In the genomic region with DNA sequence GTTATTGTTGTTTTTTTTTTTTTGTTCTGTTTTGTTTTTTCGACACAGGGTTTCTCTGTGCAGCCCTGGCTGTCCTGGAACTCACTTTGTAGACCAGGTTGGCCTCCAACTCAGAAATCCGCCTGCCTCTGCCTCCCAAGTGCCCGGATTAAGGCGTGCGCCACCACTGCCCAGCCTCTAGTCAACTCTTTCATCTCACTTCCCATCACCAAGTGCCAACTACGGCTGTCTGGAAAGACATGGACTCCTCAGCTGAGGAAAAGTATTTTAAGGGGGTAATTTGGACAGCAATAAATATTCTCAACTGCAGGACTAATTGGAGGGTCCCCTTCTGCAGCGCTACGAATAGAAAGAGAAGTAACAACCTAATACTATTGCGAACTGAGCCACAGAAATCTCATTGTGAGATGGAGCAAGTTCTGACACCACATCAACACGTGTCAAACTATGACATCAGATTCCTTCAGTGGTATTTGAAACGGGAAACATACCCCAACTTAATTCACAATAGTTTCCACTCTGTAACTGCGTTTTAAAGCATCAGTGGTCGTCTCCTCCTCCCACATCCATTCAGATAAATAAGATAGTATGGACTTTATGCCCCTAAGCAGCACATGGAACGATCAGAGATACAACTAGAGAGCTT, we compare ENCODE assay signal across 8 mouse cellular contexts. TPM values are rescaled to one million over a fixed set of nuclear protein-coding genes. Genes with fewer than 3 reads are reported as not detected.
DNase-seq lines count a peak whose midpoint lies in the region; ATAC-seq and TF ChIP-seq lines count a peak whose summit lies in the region.

No protein-coding gene starts in this region.

- H3K9ac ChIP-seq in heart, embryonic 12.5 days, result peak overlapping the region; percentile 96
- peak overlapping the region; percentile 90 for H3K9ac ChIP-seq in hindbrain, embryonic 11.5 days (ENCODE audit: low read depth, low read length)
- H3K9ac ChIP-seq in midbrain, embryonic 11.5 days (ENCODE audit: low read length), result peak overlapping the region; percentile 97

- peak overlapping the region; percentile 84 for H3K4me3 ChIP-seq in heart, embryonic 12.5 days
- H3K4me3 ChIP-seq in G1E (ENCODE audit: low read depth, low read length), result peak overlapping the region; percentile 97
- H3K4me3 ChIP-seq in hindbrain, embryonic 11.5 days (ENCODE audit: low read depth, low read length), result peak overlapping the region; percentile 93
- H3K4me3 ChIP-seq in midbrain, embryonic 11.5 days (ENCODE audit: low read depth, low read length), result peak overlapping the region; percentile 99

- no peak for DNase-seq in heart, adult 18-20 months
- DNase-seq in G1E (ENCODE audit: low spot score) (peak; percentile 10), adipocyte (ENCODE audit: low spot score) (no peak)
- DNase-seq in hindbrain, embryonic 11.5 days (ENCODE audit: low spot score), result no peak
- DNase-seq in midbrain, embryonic 11.5 days (ENCODE audit: low spot score, missing footprints), result peak; percentile 86
- DNase-seq in yolk sac, embryonic 10.5 days (ENCODE audit: low spot score), result no peak
- no peak for DNase-seq in gastrocnemius, adult 18-20 months (ENCODE audit: low spot score)

- H3K36me3 ChIP-seq in heart, embryonic 12.5 days, result no peaks in the 10 kb centered on the region
- H3K36me3 ChIP-seq in G1E (replicated peaks), result peaks cover 16% of the 10 kb centered on the region
- H3K36me3 ChIP-seq in hindbrain, embryonic 11.5 days (ENCODE audit: control insufficient read depth, insufficient read depth, low read length), result no peaks in the 10 kb centered on the region
- H3K36me3 ChIP-seq in midbrain, embryonic 11.5 days (ENCODE audit: control insufficient read depth, insufficient read depth, low read length), result no peaks in the 10 kb centered on the region

- H3K4me2 ChIP-seq in heart, embryonic 12.5 days, result peak overlapping the region; percentile 99
- peak overlapping the region; percentile 89 for H3K4me2 ChIP-seq in hindbrain, embryonic 11.5 days (replicated peaks; ENCODE audit: low read depth, low read length)
- peak overlapping the region; percentile 58 for H3K4me2 ChIP-seq in midbrain, embryonic 11.5 days

- no peaks in the 10 kb centered on the region for H3K27me3 ChIP-seq in heart, embryonic 12.5 days (replicated peaks)
- no peaks in the 10 kb centered on the region for H3K27me3 ChIP-seq in G1E (ENCODE audit: insufficient read depth, low read length)
- no peaks in the 10 kb centered on the region for H3K27me3 ChIP-seq in hindbrain, embryonic 11.5 days (ENCODE audit: control insufficient read depth, insufficient read depth, low read length)
- no peaks in the 10 kb centered on the region for H3K27me3 ChIP-seq in midbrain, embryonic 11.5 days (ENCODE audit: control insufficient read depth, insufficient read depth, low read length)

- H3K4me1 ChIP-seq in heart, embryonic 12.5 days (replicated peaks), result peaks cover 44% of the 10 kb centered on the region
- peaks cover 58% of the 10 kb centered on the region for H3K4me1 ChIP-seq in G1E (ENCODE audit: insufficient read depth, low read depth, low read length)
- peaks cover 2% of the 10 kb centered on the region; the same call in 1 of the 2 replicates for H3K4me1 ChIP-seq in hindbrain, embryonic 11.5 days (replicated peaks; ENCODE audit: control insufficient read depth, insufficient read depth, low read length)
- peaks cover 19% of the 10 kb centered on the region for H3K4me1 ChIP-seq in midbrain, embryonic 11.5 days (ENCODE audit: control insufficient read depth, insufficient read depth, low read length)

- no peak for TF ChIP-seq CTCF in G1E (IDR thresholded peaks at IDR 0.05; ENCODE audit: low read depth, low read length)

- WGBS in heart, embryonic 12.5 days, result 33% methylated on average over 14 of the region's 14 CpGs
- WGBS in hindbrain, embryonic 11.5 days, result 38% methylated on average over 14 of the region's 14 CpGs
- WGBS in midbrain, embryonic 11.5 days, result 33% methylated on average over 14 of the region's 14 CpGs

- no peaks in the 10 kb centered on the region for H3K9me3 ChIP-seq in heart, embryonic 12.5 days (replicated peaks)
- H3K9me3 ChIP-seq in G1E (replicated peaks), result no peaks in the 10 kb centered on the region
- H3K9me3 ChIP-seq in hindbrain, embryonic 11.5 days (ENCODE audit: control insufficient read depth, low read length), result no peaks in the 10 kb centered on the region
- no peaks in the 10 kb centered on the region for H3K9me3 ChIP-seq in midbrain, embryonic 11.5 days (ENCODE audit: control insufficient read depth, low read length)

- 0 out of 2 replicates have a peak overlapping the region, but pooled peaks have one; percentile 96 for H3K27ac ChIP-seq in heart, embryonic 12.5 days (ENCODE audit: poor library complexity, severe bottlenecking)
- H3K27ac ChIP-seq in hindbrain, embryonic 11.5 days (ENCODE audit: low read depth, low read length), result no peak overlapping the region
- H3K27ac ChIP-seq in midbrain, embryonic 11.5 days (ENCODE audit: low read depth, low read length), result peak overlapping the region; percentile 95; the same call in 1 of the 2 replicates

- ATAC-seq in heart, embryonic 12.5 days (ENCODE audit: insufficient number of reproducible peaks, low FRiP score), result no peak
- no peak for ATAC-seq in G1E (ENCODE audit: extremely low read depth, insufficient number of reproducible peaks, low FRiP score, poor library complexity, severe bottlenecking)
- ATAC-seq in hindbrain, embryonic 11.5 days (ENCODE audit: low FRiP score), result no peak
- no peak for ATAC-seq in midbrain, embryonic 11.5 days (ENCODE audit: low FRiP score)

RNA-seq across cellular contexts. Expression of a gene that starts 1.6 kb away (rescaled TPM):
- 27.3 and 29.7 TPM in 2 replicates for polyA plus RNA-seq in heart, embryonic 12.5 days (2016; fragmentation: Nextera tagmentation; extraction: Ambion mirVana)
- total RNA-seq in heart, adult 18-20 months (2021), result 10 to 100 TPM; 18.1 to 21.3 TPM
- total RNA-seq in G1E (2014; fragmentation: Nextera tagmentation) (186 and 193 TPM in 2 replicates), G1E (2017) (12.2 and 14.8 TPM in 2 replicates)
- polyA plus RNA-seq in G1E (2012), result 215 and 227 TPM in 2 replicates
- polyA plus RNA-seq in hindbrain, embryonic 11.5 days (2014; fragmentation: Nextera tagmentation; extraction: Ambion mirVana), result 26.4 and 29.6 TPM in 2 replicates
- polyA plus RNA-seq in midbrain, embryonic 11.5 days (2014; fragmentation: Nextera tagmentation; extraction: Ambion mirVana), result 26.9 and 31.6 TPM in 2 replicates
- total RNA-seq in gastrocnemius, adult 18-20 months (2021), result 10 to 100 TPM; 15.5 to 17.4 TPM

Comparison
In these comparisons a context has a peak if more than half of its experiments do, and no peak if none do; other contexts are left out.
1. DNase-seq: peak in G1E (single experiment) and midbrain, embryonic 11.5 days (single experiment); none in heart, adult 18-20 months (0 of 2), hindbrain, embryonic 11.5 days (single experiment), adipocyte (single experiment), yolk sac, embryonic 10.5 days (single experiment) and gastrocnemius, adult 18-20 months (single experiment).
2. Peak in every context shown above with its lines, with median percentiles within 50 percentile points of each other: H3K4me2 ChIP-seq, H3K4me3 ChIP-seq and H3K9ac ChIP-seq.